Mouse (Mus musculus): ENCODE measurements at regions not wholly inside any gene's neighbourhood (a gene's known extent, or its start where the extent isn't known, plus 50 kb on each side); places are given as distances from the start of the nearest gene placed in this dataset.
A peak's percentile ranks its signal among the peaks of the same experiment; 100 is the strongest.

DNA sequence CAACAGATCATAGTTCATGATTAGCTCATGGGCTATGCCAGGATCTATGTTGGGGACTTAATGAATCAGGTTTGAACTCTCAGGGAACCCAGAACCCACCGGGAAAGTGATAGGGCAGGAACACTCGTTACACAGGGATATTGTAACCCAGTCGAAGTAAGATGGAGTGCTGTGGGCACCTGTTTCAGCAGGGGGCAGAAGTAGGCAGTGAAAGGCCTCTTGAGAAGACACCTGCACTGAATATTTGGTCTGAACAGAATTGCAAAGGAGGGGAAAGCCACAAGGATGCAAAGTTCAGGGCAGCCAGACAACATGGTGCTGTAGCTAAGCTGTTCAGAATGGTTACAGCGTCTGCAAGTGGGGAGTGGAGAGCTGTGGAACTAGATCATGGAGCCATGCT, 129.9 kb upstream of the Tut7 start:
- peak; percentile 51 to 69 for DNase-seq

DNA sequence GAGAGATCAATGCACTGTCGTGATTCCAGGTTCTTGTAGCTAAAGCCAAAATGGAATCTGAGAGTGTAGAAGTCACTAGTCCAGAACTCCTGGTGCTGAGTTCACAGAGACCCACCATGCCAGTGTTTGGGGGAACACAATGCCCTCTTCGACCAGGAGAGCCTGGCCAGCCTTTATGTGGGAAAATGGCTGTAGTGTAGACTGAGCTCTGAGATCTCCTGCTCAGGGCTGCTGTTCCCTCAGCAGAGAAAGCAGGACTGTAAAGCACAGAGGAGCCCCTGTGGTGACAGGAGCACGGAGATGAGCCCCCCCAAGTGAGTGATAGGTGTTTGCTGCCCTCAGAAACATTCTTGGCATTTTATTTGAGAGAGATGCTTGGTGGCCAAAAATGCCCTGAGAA, 129.2 kb upstream of the Tut7 start:
- DNase-seq = no peak

DNA sequence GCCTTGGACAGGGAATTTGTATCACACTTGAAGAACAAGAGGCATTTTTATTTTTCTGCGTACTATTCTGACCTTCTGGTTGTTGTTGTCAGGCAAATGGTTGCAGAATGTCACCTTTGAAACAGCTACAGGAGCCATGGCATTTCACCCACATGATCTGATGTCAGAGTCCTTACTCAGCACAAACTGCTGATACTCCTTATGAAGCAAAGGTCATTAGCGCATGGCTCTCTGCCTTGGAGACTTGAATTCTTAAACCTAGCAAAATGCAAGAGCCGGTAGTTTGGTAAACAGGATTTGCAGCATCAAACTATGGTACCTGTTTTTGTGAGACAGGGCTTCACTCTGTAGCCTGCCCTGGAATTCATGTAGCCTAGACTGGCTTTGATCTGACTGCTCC, 127.3 kb upstream of the Tut7 start:
- peak; percentile 66 to 80 for DNase-seq

DNA sequence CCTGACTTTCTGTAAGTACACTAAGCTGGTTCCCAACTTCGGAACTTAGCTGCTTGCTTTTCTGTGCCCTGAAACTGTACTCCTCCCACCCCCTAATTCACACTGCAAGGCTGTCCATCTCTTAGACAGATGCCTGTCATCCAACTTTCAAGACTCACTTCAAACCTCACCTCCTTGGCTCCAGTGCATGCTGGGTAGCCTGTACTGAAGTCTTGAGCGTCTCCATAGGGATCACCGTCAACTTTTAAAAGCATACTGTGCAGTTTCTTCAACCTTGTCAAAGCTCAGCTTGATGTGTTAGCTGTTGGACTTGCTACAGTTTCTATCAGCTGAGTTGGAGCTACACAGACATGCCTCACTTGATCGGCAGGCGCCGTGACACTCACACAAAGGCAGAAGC, 126.5 kb upstream of the Tut7 start:
- no peak for DNase-seq

DNA sequence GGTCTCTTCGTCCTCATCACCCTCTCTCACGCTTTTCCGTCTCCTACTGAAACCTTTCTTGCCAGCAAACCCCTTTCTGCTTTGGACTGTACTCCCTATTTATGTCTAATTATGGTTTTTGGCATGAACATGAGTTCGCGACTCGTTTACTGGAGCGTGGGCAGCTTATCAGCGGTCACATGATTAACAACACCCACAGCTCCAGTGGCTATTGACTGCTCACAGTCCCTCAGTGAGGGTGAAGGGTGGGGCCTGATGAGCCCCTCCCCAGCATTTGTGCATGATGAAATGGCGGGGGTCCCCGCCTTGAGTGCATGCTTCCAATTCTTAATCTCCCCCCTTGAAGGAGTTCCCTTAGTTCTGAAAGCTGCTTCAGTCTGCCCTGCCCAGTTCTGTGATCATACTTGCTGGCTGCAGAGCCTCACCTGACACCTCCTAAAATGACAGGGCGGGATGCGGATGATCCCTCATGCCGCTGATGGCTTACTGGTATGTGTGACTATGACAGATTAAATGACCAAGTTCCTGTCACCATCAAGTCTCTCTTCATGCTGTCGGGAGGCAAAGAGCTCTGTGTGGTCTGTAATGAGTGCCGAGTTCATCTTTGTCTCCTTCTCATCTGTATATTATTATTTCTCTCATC, 125.7 kb upstream of the Tut7 start:
- no peak for DNase-seq

DNA sequence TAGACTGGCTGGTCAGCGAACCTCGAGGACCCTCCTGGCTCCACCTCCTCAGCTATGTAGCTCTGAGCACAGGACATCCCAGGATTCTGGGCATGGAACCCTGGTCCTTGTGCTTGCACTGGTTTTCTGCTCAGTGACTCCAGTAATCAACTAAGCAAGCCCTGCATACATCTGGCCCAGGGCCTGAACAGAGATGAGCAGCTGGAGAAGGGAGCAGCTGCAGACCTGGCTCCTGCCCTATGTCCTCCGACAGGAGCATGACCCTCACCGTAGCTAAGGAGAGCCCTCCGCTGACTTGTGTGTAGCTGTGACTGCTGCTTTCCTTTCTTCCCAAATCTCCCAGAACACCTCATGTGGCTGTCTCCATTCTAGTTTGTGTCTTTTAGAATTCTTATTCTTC, 124.5 kb upstream of the Tut7 start:
- no peak for DNase-seq

DNA sequence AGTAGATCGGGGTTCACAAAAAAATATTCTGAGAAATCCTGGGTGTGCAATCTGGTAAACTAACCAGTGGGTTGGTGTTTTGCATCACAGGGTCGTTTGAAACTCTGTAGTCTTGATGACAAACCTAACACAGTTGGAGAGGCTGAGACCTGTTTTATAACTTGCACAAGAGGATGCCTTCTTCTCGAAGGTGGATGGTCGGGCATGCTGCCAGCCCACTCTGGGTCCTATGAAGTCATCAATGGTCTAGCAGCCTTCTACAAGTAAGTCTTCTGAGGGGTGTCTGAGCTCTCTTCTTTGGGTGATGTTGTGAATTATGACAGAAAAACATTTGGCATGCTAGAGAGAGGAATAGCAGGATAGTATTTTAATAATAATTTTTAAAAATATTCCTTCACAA, 123.6 kb upstream of the Tut7 start:
- DNase-seq = peak; percentile 18 to 56

DNA sequence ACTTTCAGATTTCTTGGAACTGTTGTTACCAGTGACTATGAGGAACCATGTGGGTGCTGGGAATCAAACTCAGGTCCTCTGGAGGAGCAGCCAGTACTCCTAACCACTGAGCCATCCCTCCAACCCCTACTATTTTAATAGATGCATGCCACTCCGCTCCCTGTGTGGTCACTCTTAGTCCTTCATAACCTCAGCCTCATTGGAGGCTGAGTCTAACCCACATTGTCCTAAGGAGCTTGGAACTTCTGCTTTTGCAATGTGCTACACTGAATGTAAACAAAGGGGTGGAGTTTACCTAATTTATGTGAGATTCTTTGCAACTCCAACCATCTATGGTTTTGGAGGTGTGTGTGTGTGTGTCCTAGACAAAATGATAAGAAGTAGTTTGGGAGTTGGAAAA, 122.7 kb upstream of the Tut7 start:
- no peak for DNase-seq

DNA sequence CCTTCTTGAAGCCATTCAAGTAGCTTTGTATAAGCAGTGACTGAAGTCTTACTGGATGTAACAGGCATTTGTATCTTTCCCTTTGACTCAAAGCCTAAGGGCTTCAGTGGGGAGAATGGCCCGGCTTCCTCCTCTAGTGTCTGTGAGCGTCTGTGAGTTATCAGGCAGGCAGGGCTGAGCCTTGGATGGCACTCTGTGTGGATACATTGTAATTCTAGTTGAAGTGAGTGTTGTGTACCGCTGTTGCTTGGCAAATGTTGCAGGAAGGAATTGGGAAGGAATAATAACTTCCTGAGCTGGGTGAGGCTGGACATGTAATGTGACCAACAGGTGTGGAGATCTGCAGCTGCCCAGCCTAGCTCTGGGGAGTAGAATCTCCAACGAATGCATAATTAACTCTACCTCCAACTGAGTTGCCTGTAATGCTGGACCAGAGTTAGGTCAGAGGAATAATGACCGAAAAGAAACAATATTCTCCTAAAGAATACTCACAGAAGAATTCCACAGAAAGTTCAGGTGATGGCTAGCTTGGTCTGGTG, 120.7 kb upstream of the Tut7 start:
- DNase-seq = no peak

DNA sequence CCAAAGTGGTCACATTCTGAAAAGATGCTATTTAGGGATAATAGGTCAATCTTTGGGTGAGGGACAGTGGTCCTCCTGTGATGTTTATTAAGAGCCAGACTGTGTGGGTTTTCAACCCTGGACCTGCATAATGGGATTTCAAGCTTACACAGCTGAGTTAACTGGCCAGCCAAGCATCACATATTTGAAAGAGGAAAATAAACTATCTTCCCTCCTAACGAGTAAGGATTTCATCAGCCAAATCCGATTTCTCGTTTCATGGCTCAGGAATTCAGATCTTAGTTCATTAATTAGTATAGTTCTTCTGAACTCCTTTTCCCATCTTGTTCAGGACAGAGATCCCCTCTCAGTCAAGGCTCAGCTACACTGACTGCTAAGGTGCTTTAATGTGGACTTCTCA, 120.1 kb upstream of the Tut7 start:
- DNase-seq = peak in 1 of 2 experiments; percentile 41

DNA sequence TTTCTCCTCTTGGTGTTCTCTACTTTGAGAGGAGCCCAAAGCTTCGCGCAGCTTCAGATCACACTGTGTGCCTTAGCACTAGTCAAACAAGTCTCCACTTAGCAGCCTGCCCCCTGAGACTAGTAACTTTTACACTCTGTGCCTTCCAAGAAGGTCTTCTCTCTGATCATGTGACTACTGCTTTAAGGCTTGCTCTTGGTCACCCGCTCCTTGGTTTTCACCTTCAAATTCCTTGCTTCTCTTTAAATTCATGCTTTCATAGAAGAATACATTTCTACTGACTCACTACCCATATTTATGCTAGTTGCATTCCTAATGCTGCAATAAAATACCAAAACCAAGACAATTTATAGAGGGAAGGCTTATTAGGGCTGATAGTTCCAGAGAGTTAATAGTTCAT, 118.6 kb upstream of the Tut7 start:
- DNase-seq = no peak

DNA sequence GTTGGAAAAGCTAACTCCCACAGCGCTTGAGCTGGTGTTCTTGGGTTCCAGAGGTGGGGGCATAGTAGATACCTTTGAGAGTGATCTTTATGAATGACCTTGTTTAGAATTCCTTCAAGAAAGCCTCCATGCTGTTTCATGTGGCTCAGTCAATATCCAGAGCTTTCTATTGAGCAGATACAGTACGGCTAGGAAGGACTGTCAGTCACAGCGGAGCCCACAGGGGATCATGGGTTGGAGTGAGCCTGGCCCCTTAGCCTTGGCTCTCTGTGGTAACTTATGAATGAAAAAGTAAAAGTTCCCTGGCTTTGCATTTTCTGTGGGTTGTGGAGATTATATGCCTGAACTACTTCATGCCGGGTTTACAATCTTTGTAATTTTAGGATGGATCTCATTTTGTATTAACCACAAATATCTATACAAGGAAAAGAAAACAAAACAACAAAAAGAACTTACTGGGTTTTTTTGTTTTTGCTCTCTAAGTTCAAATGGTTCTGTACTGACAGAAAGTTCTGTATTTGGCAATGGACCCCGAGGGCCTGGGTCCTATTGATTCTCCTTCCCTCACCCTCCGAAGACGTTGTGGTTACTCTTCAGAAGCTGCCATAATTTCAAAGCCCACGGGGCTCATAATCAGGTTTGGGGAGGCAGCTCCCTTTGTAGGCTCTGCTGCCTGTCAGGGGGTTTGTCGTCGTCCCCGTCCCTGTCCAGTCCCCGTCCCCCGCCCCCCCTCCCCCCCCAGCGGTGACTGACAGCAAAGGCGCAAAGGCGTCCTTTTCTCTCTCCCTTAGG, 117.7 kb upstream of the Tut7 start:
- DNase-seq = no peak

DNA sequence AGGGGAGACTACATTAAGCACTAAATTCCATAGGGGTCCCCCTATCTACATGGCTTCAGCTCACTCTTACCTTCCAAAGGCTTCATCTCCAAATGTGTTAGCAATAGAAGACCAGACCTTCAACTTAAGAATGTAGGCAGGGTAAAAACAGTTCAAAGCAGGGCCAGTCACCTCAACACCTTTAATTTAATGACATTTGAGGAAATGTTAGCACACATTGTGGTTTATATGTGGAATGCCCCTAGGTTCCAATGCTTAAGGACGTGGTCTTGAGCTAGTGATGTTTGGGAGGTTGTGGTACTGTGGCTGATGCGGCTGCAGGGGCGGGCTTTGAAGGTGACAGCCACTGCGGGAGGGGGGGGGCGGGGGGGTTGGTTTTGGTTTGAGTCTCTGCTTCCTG, 116.9 kb upstream of the Tut7 start:
- no peak for DNase-seq

DNA sequence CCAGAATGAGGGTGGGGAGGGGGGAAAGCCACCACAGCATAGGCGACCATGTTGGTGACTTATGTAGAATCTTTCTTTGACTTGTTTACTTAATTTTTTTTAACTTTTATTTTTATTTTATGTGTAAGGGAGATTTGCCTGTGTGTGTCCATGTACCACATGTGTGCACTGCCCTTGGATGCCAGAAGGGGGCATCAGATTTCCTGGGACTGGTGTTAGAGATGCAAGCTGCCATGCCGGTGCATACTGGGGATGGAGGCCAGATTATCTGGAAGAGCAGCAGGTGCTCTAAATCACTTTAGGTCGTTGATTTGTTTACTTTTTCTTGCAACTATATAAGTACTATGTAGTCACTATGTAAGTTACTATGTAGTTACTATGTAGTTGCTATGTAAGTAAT, 114.2 kb upstream of the Tut7 start:
- peak in 1 of 2 experiments; percentile 28 for DNase-seq

DNA sequence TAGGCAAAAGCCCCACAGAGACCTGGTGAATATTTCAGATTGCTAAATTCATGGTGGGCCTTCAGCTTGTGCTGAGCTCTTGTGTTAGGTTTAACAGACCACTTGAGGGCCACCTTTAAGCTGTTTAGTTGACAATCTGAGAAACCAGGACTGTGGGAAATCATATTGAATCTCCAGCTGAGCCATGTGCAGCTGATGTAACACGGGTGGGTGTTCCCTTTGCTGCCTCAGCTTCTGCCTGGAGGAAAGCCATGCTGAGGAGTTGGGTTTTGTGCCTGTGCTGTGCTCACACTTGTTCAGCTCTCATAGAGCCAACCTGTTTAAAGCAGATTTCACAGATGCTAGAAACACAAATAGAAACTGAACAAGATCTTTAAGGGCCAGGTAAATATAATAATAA, 111.6 kb upstream of the Tut7 start:
- no peak for DNase-seq

DNA sequence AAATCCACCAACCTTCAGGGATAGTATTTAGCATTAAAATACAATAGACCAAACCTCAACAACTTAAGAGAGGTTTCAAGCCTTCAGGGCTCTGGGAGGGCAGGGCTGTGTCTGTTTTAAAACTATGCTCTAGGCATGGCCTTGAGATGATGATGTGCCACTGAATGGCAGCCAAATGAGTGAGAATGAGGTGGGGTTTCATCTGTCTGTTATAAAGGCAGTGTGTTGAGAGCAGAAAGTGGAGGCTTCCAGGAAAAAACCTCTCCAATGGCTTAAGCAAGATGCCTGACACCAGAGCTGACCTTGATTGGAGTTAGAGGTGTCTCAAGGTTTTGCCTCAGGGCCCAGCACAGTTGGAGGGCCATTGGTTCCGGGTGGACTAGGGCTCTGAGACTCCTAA, 111.1 kb upstream of the Tut7 start:
- no peak for DNase-seq

DNA sequence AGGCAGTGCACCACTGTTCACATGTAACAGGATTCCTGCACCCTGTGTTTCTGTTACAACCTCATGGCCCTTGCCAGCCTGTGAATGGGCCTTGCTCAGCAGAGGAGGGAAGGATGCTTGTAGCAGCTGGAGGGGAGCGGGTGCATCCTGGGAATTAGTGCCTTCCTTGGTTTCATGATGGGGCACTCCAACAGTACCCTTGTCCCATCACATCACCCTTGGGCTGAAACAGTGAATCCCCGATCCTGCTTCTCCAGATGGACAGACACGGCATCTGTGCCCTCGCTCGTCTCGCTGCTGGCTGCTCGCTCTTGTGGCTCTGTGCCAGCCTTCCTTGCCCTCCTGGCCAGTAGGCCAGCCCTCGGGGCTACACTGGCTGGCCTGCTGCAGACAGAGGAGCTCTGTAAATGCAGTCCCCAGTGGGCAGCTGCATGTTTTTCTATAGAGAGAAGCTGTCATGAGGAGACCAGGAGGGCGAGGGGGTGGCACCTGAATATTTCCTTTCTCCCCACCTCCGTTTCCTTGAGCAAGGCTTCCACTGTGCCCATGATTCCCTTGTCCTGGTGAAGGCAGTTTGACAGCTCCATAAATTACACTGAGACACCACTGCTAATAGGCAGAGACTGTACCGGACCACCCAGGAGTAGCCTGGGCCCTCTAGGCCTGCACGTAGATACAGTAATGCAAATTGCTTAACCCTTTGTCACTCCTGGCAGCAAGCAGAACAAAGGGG, 104.6 kb upstream of the Tut7 start:
- peak; percentile 58 to 84 for DNase-seq

DNA sequence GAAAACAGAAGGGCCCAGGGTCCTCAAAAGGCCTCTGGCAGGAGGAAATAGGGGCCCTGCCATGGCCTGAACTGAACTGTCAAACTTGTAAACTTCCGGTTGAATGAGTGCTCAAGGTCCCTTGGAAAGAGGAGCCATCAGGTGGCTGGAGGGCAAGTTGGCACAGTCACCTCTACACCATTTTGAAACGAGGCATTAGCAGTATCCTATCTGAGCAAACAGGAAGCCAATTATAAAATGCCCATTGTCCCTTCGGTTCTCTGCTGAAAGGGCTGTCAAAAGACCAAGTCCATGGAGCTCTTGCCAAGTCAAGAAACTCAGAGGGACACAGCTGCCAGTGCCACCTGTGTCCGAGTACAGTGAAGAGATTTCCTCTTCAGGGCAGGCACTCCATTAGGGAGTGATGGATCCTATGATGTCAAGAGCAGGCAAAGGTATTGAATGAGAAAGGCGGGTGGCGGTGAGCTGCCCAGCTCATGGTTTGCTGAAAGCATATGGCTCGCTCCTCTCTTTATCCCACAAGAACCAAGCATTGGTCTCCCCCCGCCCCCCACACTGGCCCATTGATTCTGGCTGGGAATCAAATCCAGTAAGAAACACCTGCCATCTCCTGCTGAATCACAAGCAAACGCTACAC, 103.0 kb upstream of the Tut7 start:
- DNase-seq = no peak

DNA sequence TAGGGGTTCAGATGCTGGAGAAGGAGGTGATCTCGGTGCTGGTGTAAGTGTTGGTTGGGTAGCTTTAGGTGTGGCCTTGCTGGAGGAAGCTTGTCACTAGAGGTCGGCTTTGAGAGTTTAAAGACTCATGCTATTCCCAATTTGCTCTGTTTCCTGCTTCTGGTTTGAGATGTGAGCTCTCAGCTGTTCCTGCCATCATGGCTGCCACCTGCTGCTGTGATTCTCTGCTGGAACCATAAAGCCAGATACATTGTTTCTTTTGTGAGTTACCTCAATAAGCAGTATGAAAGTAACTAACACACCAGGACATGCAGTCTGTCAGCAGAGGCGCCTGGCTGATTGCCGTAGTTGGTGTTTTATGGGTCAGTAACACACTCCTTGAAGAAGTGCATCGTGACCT, 94.2 kb upstream of the Tut7 start:
- no peak for DNase-seq

DNA sequence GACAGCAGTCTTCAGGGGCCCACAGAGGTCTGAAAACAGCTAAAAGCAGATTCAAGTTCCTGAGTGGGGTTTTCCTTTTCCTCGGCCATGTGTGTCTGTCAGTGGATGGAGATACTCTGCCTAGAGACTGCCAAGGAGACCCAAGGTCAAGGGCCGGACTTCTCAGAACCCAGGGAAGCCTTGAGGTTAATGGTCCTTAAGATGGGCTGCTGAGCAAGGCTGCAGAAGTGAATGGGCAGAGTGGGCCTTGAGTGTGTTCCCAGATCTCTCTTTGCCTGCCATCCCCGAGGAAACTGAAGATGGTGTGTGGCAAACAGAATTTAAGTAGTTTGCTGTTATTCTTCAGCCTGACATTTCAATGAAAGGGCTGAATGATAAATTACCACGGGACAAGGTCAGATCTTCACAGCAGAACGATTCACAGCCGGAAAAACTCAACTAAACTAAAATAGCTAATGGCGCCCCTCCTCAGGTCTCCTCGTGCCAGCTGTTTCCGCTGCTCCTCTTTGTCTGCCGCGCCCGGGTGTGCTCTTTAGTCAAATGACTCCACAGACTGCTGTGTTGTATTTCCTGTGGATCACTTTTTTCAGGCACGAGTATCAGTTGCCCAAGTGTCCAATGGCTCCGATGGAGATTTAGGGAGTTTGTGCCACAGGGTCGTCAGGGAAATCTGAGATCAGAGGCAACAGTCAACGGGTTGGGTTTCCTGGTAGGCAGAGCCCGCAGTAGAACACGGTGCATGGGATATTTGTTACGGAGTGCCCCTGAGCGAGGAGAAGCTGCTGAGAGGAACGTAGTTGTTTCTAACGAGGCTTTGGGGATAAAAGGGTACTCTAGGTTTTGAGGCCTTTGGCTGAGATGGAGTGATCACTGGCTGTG, 93.5 kb upstream of the Tut7 start:
- DNase-seq = no peak

DNA sequence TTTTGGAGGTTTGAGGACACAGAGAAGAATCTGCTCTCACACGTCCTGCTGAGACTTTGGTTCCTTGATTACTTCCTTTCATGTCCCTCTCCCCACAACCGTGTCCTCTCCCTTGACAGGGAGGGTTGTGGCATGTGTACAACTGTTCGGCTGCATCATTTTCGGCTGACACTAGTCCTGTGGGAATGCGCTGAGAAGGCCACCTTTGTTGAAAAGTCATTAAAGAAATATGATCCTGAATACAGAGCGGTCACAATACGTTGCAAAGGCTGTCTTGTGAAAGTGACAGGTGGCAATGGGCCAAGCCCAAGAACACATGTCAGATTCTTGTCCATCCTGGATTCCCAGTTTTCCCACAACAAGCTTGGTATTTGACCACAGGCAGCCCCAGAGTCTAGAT, 92.8 kb upstream of the Tut7 start:
- no peak for DNase-seq

All from kidney, postnatal 36 days (tissue).